Comparison of ENCODE assay signal across 9 mouse cellular contexts in the genomic region with DNA sequence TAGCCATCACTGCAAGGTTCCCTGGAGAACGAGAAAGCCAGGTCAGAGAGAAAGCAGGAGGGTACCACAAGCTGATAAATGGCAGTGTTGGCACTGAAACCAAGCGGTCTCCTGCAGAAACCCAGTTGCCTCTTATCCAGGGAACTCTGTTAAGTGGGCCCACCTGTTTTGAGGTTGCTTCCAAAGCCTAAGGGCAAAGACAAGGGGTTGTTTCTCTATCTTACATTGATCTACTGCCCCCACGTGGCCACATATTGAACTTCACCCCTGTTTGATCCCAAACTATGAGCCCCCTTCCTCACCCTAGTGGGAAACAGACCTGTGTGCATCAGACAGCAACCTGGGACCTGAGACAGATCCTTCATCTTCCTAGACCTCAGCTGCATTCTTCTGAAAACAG. TPM values are rescaled to one million over a fixed set of nuclear protein-coding genes. Genes with fewer than 3 reads are reported as not detected.
A peak's percentile ranks its signal among the peaks of the same experiment; 100 is the strongest.
DNase-seq lines count a peak whose midpoint lies in the region; ATAC-seq and TF ChIP-seq lines count a peak whose summit lies in the region.
"Had no signal": no experiment of that assay in that cellular context is flagged by ENCODE, and none has a peak within 500 bp of the region (broad histone marks: within the 10 kb centered on the region; RNA-seq: fewer than 3 reads in every experiment).

No protein-coding gene starts in this region.

- ATAC-seq in limb, embryonic 13.5 days (ENCODE audit: low FRiP score, low read depth), result peak; percentile 62; the same call in 1 of the 2 replicates
- ATAC-seq in neutrophil, adult 5-6 weeks (ENCODE audit: extremely low read depth, insufficient number of reproducible peaks, low FRiP score, poor library complexity, severe bottlenecking), result peak; percentile 51; the same call in 1 of the 2 replicates

- H3K9me3 ChIP-seq in ES-E14 (ENCODE audit: control insufficient read depth, insufficient read depth, low read depth, low read length), result no peaks in the 10 kb centered on the region
- H3K9me3 ChIP-seq in limb, embryonic 13.5 days, result no peaks in the 10 kb centered on the region

- H3K9ac ChIP-seq in ES-E14 (ENCODE audit: insufficient read depth, low read depth, low read length, poor library complexity, severe bottlenecking), result no peak overlapping the region
- H3K9ac ChIP-seq in limb, embryonic 13.5 days, result no peak overlapping the region

- H3K4me1 ChIP-seq in ES-E14 (ENCODE audit: control insufficient read depth in 2 of 2, insufficient read depth in 2 of 2, low read length in 2 of 2, poor library complexity in 1 of 2), result peaks cover 2 to 4% of the 10 kb centered on the region in 2 experiments; a peak in 1 of 4 replicates
- no peaks in the 10 kb centered on the region for H3K4me1 ChIP-seq in cortical plate, adult 2 months (ENCODE audit: control insufficient read depth, insufficient read depth, low read length)
- H3K4me1 ChIP-seq in limb, embryonic 13.5 days, result no peaks in the 10 kb centered on the region

- no peaks in the 10 kb centered on the region for H3K36me3 ChIP-seq in ES-E14 (ENCODE audit: control insufficient read depth, insufficient read depth, low read length, poor library complexity, severe bottlenecking)
- 0 out of 2 replicates have a peak, but pooled peaks cover 3% of the 10 kb centered on the region for H3K36me3 ChIP-seq in limb, embryonic 13.5 days

- no peak for TF ChIP-seq POLR2A in cortical plate, adult 2 months (IDR thresholded peaks at IDR 0.05; ENCODE audit: extremely low read depth, insufficient read depth, low read length)

- in situ Hi-C loops in ES-E14 (cut with MboI; ENCODE audit: low sequenced_read_pairs in 2 of 2, unreplicated experiment in 2 of 2), result loop anchor here (10.0 to 25.0 kb wide), 2 partner anchors 286 to 419 kb away; partner anchors contain the start of genes Ggcx (in 2 of the 2) and Capg (in 1 of the 2)

- H3K27ac ChIP-seq in ES-E14 (ENCODE audit: insufficient read depth, low read depth, low read length, poor library complexity, severe bottlenecking), result no peak overlapping the region
- no peak overlapping the region for H3K27ac ChIP-seq in cortical plate, adult 2 months (ENCODE audit: insufficient read depth, low read length)
- no peak overlapping the region for H3K27ac ChIP-seq in limb, embryonic 13.5 days

- intact Hi-C loops in gastrocnemius, postnatal 14 days (cut with DNase I; ENCODE audit: low total_unique reads), result no loop called here

- H3K27me3 ChIP-seq in limb, embryonic 13.5 days, result 0 out of 2 replicates have a peak, but pooled peaks cover 4% of the 10 kb centered on the region

- TF ChIP-seq CTCF in cortical plate, adult 2 months (IDR thresholded peaks at IDR 0.05; ENCODE audit: extremely low read depth, insufficient read depth, low read length), result peak; percentile 63

- no peak overlapping the region for H3K4me3 ChIP-seq in ES-E14 (ENCODE audit: insufficient read depth in 1 of 2, low read depth in 1 of 2, low read length in 2 of 2, poor library complexity in 1 of 2, severe bottlenecking in 1 of 2)
- no peak overlapping the region for H3K4me3 ChIP-seq in cortical plate, adult 2 months (ENCODE audit: insufficient read depth, low read length)
- H3K4me3 ChIP-seq in limb, embryonic 13.5 days, result no peak overlapping the region
- H3K4me3 ChIP-seq: erythroblast, embryonic 14.5 days had no signal

- 8% methylated on average over 3 of the region's 3 CpGs for WGBS in limb, embryonic 13.5 days

- H3K4me2 ChIP-seq in limb, embryonic 13.5 days (replicated peaks), result no peak overlapping the region

- DNase-seq in 3T3-L1 (ENCODE audit: low read depth, low spot score) (peak; percentile 88), ES-E14 (ENCODE audit: low read depth, low spot score) (peak; percentile 92)
- DNase-seq in gastrocnemius, postnatal 14 days, result peak; percentile 52
- DNase-seq in kidney, adult 9 months, result peak; percentile 64
- DNase-seq in thymus, postnatal 36 days, result peak; percentile 46 to 50

TF ChIP-seq in ES-E14, 5 proteins besides CTCF, POLR2A, EP300 and RAD21:
- TF ChIP-seq HCFC1 (IDR thresholded peaks at IDR 0.05; ENCODE audit: borderline replicate concordance, insufficient read depth, low read length) (no peak), ZNF384 (IDR thresholded peaks at IDR 0.05; ENCODE audit: low read depth, low read length) (no peak), CHD2 (IDR thresholded peaks at IDR 0.05; ENCODE audit: low read depth, low read length) (no peak), MAFK (IDR thresholded peaks at IDR 0.05; ENCODE audit: insufficient read depth, low read depth, low read length) (no peak), ZC3H11A (IDR thresholded peaks at IDR 0.05; ENCODE audit: borderline replicate concordance, low read depth, low read length) (peak; percentile 85)

RNA-seq across cellular contexts. Expression of gene Tcf7l1, which starts 42.2 kb away (rescaled TPM):
- 12.5 and 14.5 TPM in 2 replicates for total RNA-seq in ES-E14 (2012; rRNA removed)
- 3.6 and 3.7 TPM in 2 replicates for polyA plus RNA-seq in cortical plate, adult 2 months (2012; rRNA removed)
- total RNA-seq in gastrocnemius, postnatal 14 days (2021), result 10 to 100 TPM in 1 of 2 experiments, 1 to 10 TPM in 1; 9.6 to 10.4 TPM
- 46.8 and 47.3 TPM in 2 replicates for polyA plus RNA-seq in limb, embryonic 13.5 days (2015; fragmentation: Nextera tagmentation; extraction: Ambion mirVana)
- total RNA-seq in neutrophil, adult 5-6 weeks (2017), result 2.0 TPM in 1 of 2 replicates, not detected in the other
